Mouse (Mus musculus) lung, postnatal 0 days (tissue): ENCODE results near the gene Ccdc80. TPM values are rescaled to one million over a fixed set of nuclear protein-coding genes. Genes with fewer than 3 reads are reported as not detected.

ENCODE experiments used
- ATAC-seq: fragments of 200-750 bp; cut with Nextera tagmentation; 2 replicates; pipeline ENCODE4 v1.8.0; 2017; ENCODE audit warnings: moderate library complexity
- DNase-seq: peaks from one replicate; pipeline ENCODE4 v3.0.0-alpha.2; 2016; ENCODE audit warnings: low spot score
- H3K27ac ChIP-seq: fragments of 300-500 bp; sonication (generic); 2 replicates; pipeline ENCODE4 v1.5.1; 2014; ENCODE audit warnings: antibody characterized with exemption, mild to moderate bottlenecking, low read length, mixed read lengths
- H3K27me3 ChIP-seq: fragments of 300-500 bp; sonication (generic); replicated peaks from 2 replicates; pipeline ENCODE4 v1.6.1; 2014; ENCODE audit warnings: low read length, mixed read lengths; ENCODE audit not compliant: insufficient read depth
- H3K36me3 ChIP-seq: fragments of 300-500 bp; sonication (generic); 2 replicates; pipeline ENCODE4 v1.6.1; 2014; ENCODE audit warnings: low read length, mixed read lengths; ENCODE audit not compliant: insufficient read depth
- H3K4me1 ChIP-seq: fragments of 300-500 bp; sonication (generic); 2 replicates; pipeline ENCODE4 v1.6.1; 2014; ENCODE audit warnings: antibody characterized with exemption, low read depth, low read length, mixed read lengths; ENCODE audit not compliant: insufficient read depth
- H3K4me2 ChIP-seq: fragments of 300-500 bp; sonication (generic); replicated peaks from 2 replicates; pipeline ENCODE4 v1.6.1; 2014; ENCODE audit warnings: low read depth, mild to moderate bottlenecking, low read length, moderate library complexity, mixed read lengths
- H3K4me3 ChIP-seq: fragments of 300-500 bp; sonication (generic); 2 replicates; pipeline ENCODE4 v1.5.1; 2014; ENCODE audit warnings: low read depth, low read length
- H3K9ac ChIP-seq: fragments of 300-500 bp; sonication (generic); replicated peaks from 2 replicates; pipeline ENCODE4 v1.6.1; 2014; ENCODE audit warnings: low read depth, mild to moderate bottlenecking
- H3K9me3 ChIP-seq: fragments of 300-500 bp; sonication (generic); 2 replicates; pipeline ENCODE4 v1.6.1; 2016; ENCODE audit warnings: low read length, mixed read lengths
- CTCF ChIP-seq: IDR thresholded peaks from 2 replicates; pipeline ENCODE4 v1.5.1; 2016; ENCODE audit warnings: antibody characterized with exemption, mild to moderate bottlenecking
- EP300 ChIP-seq: IDR thresholded peaks from 2 replicates; pipeline ENCODE4 v1.6.1; 2016; ENCODE audit warnings: antibody characterized with exemption, mild to moderate bottlenecking, control low read depth
- WGBS: fragments of 180-500 bp; shearing (Covaris S2); extraction: QIAGEN DNeasy Blood & Tissue Kit; methylation state at CpG from one replicate; pipeline ENCODE4 v1.1.7; 2014; 5-methylcytosine and 5-hydroxymethylcytosine counted together
- polyA plus RNA-seq: library from polyadenylated mRNA; unstranded; fragments of >200 nt; fragmentation: Nextera tagmentation; extraction: Ambion mirVana; gene quantifications from 2 replicates; pipeline ENCODE4 v1.2.1, GENCODE M21; 2015

Ccdc80 gene
- polyA plus RNA-seq, 1 experiment from 2014 or later, result 81.7 TPM

DNA sequence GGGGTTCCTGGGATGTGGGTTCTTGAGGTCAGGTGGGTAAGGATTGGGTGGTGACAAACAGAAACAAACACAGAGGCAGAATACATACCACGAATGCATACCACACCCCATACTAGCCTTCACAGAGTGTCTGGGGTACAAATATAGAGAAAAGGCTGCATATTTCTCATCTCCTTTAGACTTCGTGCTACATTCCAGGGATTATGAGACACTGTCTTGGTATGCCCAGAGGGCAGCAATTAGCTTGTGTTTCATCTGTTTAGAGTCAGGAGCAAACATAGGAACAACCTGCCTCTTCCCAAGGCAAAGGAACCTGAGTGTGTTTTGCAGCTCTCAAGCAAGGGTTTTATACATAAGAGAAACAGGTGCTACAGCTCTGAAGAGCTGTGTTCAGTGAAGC is 21.8 kb upstream of the Ccdc80 start:
- H3K4me2 ChIP-seq, result no peak overlapping the region
- H3K9ac ChIP-seq, result no peak overlapping the region
- TF ChIP-seq CTCF, result no peak
- TF ChIP-seq EP300, result peak; percentile 94
- 63% methylated on average over 2 of the region's 2 CpGs for WGBS
- DNase-seq (no peak), ATAC-seq (peak; percentile 66)
- H3K27me3 ChIP-seq, result no peaks in the 10 kb centered on the region
- H3K4me3 ChIP-seq, result no peak overlapping the region
- H3K9me3 ChIP-seq, result no peaks in the 10 kb centered on the region
- H3K36me3 ChIP-seq, result no peaks in the 10 kb centered on the region
- no peak overlapping the region for H3K27ac ChIP-seq
- H3K4me1 ChIP-seq, result no peaks in the 10 kb centered on the region

DNA sequence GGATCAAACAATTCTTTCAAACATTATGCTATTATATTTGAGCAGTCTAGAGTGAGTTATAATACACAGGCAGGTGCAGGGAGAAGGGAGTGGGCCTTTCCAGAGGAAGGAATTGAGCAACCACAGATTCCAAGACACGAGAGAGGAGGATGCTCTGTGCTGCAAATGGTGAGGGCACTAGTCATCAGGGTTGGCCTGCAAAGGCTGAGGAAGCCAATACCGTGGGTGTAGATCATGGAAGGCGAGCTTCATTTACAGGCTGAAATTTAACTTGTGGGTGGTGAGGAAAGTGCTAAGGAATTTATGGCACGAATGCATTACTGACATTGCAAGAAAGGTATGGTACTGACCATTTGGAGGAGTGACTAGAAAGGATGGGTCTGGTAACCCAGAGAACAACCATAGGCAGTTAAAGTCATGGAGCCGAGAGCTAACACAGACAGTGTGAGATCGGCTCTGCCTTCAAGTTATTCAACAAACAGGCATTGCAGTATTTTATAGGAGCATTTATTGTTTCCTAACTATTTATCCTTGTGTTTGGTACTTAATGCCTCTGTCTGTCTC is 15.6 kb upstream of the Ccdc80 start:
- Histone ChIP-seq H3K4me2 (no peak overlapping the region), H3K9ac (no peak overlapping the region), H3K27ac (no peak overlapping the region), H3K9me3 (no peaks in the 10 kb centered on the region), H3K4me1 (no peaks in the 10 kb centered on the region), H3K36me3 (no peaks in the 10 kb centered on the region), H3K4me3 (no peak overlapping the region), H3K27me3 (no peaks in the 10 kb centered on the region)
- TF ChIP-seq CTCF (no peak), EP300 (no peak)
- WGBS, result 74% methylated on average over 6 of the region's 6 CpGs
- ATAC-seq (no peak), DNase-seq (no peak)

- Histone ChIP-seq H3K4me1 (no peaks in the 10 kb centered on the region), H3K36me3 (no peaks in the 10 kb centered on the region), H3K9me3 (no peaks in the 10 kb centered on the region), H3K27ac (no peak overlapping the region), H3K4me2 (no peak overlapping the region), H3K27me3 (no peaks in the 10 kb centered on the region), H3K4me3 (no peak overlapping the region), H3K9ac (no peak overlapping the region)
- peak; percentile 77 for TF ChIP-seq EP300
- no peak for TF ChIP-seq CTCF
- peak; percentile 12 for DNase-seq
- WGBS, result 18% methylated on average over 2 of the region's 2 CpGs
- ATAC-seq, result no peak
These were observed 13.9 kb upstream of the Ccdc80 start for GRCm38 (mm10) chr16:45079322-45079721.

DNA sequence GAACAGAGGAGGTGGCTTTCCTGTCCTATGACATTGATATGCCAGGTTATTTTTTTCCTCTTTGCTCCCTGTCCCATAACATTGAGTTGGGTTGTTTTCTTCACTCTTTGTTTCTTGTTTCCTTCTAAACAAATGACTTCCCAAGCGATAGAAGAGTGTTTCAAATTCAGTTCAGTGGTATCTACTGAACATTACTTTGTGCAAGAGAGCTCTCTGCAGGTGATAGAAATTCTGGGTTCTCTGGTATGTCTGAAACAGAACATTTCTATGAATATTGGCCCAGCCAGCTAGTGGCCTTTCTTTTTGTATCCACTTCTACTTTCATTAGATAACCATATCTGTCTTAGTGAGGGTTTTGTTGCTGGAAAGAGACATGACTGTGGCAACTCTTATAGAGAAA is 4.4 kb upstream of the Ccdc80 start:
- Histone ChIP-seq H3K4me3 (no peak overlapping the region), H3K9ac (no peak overlapping the region), H3K27me3 (no peaks in the 10 kb centered on the region), H3K27ac (no peak overlapping the region), H3K4me1 (no peaks in the 10 kb centered on the region), H3K36me3 (no peaks in the 10 kb centered on the region), H3K4me2 (no peak overlapping the region), H3K9me3 (no peaks in the 10 kb centered on the region)
- no peak for TF ChIP-seq CTCF
- TF ChIP-seq EP300, result no peak
- ATAC-seq (no peak), DNase-seq (no peak)
- 65% methylated on average over 1 of the region's 1 CpGs for WGBS

GRCm38 (mm10) chr16:45090005-45090404 is 3.2 kb upstream of the Ccdc80 start:
- Histone ChIP-seq H3K36me3 (no peaks in the 10 kb centered on the region), H3K27me3 (no peaks in the 10 kb centered on the region), H3K9me3 (no peaks in the 10 kb centered on the region), H3K27ac (no peak overlapping the region), H3K9ac (no peak overlapping the region), H3K4me1 (peaks cover 4% of the 10 kb centered on the region; the same call in 1 of the 2 replicates), H3K4me3 (no peak overlapping the region), H3K4me2 (no peak overlapping the region)
- DNase-seq, result peak; percentile 79
- ATAC-seq, result peak; percentile 48
- TF ChIP-seq CTCF (peak; percentile 94), EP300 (no peak)
- WGBS, result 8% methylated on average over 10 of the region's 10 CpGs

- peak overlapping the region; percentile 29 for H3K4me3 ChIP-seq
- H3K9ac ChIP-seq, result peak overlapping the region; percentile 27; the same call in 1 of the 2 replicates
- no peak for TF ChIP-seq EP300
- no peak for TF ChIP-seq CTCF
- ATAC-seq, result no peak
- H3K9me3 ChIP-seq, result no peaks in the 10 kb centered on the region
- H3K36me3 ChIP-seq, result no peaks in the 10 kb centered on the region
- no peak overlapping the region for H3K27ac ChIP-seq
- peak; percentile 12 for DNase-seq
- H3K27me3 ChIP-seq, result no peaks in the 10 kb centered on the region
- peak overlapping the region; percentile 53 for H3K4me2 ChIP-seq
- H3K4me1 ChIP-seq, result peaks cover 4% of the 10 kb centered on the region; the same call in 1 of the 2 replicates
- WGBS, result 2% methylated on average over 9 of the region's 9 CpGs
These were observed 1.0 kb downstream of the Ccdc80 start for GRCm38 (mm10) chr16:45094136-45094756.
